Mouse (Mus musculus): ENCODE results near the gene Pde6h. TPM values are rescaled to one million over a fixed set of nuclear protein-coding genes. Genes with fewer than 3 reads are reported as not detected.

Pde6h gene
- polyA plus RNA-seq, 1 experiment from 2014 or later, result not detected

- Histone ChIP-seq H3K36me3 (ENCODE audit: control insufficient read depth, insufficient read depth, low read length) (no peaks in the 10 kb centered on the region), H3K27me3 (replicated peaks; ENCODE audit: control insufficient read depth, insufficient read depth, low read length) (no peaks in the 10 kb centered on the region), H3K4me1 (ENCODE audit: control insufficient read depth, insufficient read depth, low read length) (no peaks in the 10 kb centered on the region), H3K9me3 (replicated peaks; ENCODE audit: control insufficient read depth, low read length) (no peaks in the 10 kb centered on the region), H3K9ac (ENCODE audit: low read length) (no peak overlapping the region), H3K27ac (ENCODE audit: low read depth, low read length) (no peak overlapping the region), H3K4me3 (ENCODE audit: low read depth, low read length) (no peak overlapping the region), H3K4me2 (ENCODE audit: low read length) (no peak overlapping the region)
- DNase-seq (ENCODE audit: low spot score) (no peak), ATAC-seq (no peak)
- WGBS, result 90% methylated on average over 4 of the region's 4 CpGs
These were observed 69.9 kb downstream of the Pde6h start for GRCm38 (mm10) chr6:136993574-136993973.

GRCm38 (mm10) chr6:136995533-136995932 is 71.9 kb downstream of the Pde6h start:
- Histone ChIP-seq H3K4me1 (ENCODE audit: control insufficient read depth, insufficient read depth, low read length) (no peaks in the 10 kb centered on the region), H3K4me3 (ENCODE audit: low read depth, low read length) (no peak overlapping the region), H3K27me3 (replicated peaks; ENCODE audit: control insufficient read depth, insufficient read depth, low read length) (no peaks in the 10 kb centered on the region), H3K4me2 (ENCODE audit: low read length) (no peak overlapping the region), H3K9me3 (replicated peaks; ENCODE audit: control insufficient read depth, low read length) (no peaks in the 10 kb centered on the region), H3K36me3 (ENCODE audit: control insufficient read depth, insufficient read depth, low read length) (no peaks in the 10 kb centered on the region), H3K27ac (ENCODE audit: low read depth, low read length) (no peak overlapping the region), H3K9ac (ENCODE audit: low read length) (no peak overlapping the region)
- ATAC-seq, result no peak
- DNase-seq (ENCODE audit: low spot score), result no peak
- WGBS, result 81% methylated on average over 8 of the region's 8 CpGs

- Histone ChIP-seq H3K9me3 (replicated peaks; ENCODE audit: control insufficient read depth, low read length) (no peaks in the 10 kb centered on the region), H3K27me3 (replicated peaks; ENCODE audit: control insufficient read depth, insufficient read depth, low read length) (no peaks in the 10 kb centered on the region), H3K36me3 (ENCODE audit: control insufficient read depth, insufficient read depth, low read length) (no peaks in the 10 kb centered on the region), H3K4me2 (ENCODE audit: low read length) (no peak overlapping the region), H3K27ac (ENCODE audit: low read depth, low read length) (0 out of 2 replicates have a peak overlapping the region, but pooled peaks have one; percentile 27), H3K4me1 (ENCODE audit: control insufficient read depth, insufficient read depth, low read length) (no peaks in the 10 kb centered on the region), H3K9ac (ENCODE audit: low read length) (no peak overlapping the region), H3K4me3 (ENCODE audit: low read depth, low read length) (no peak overlapping the region)
- ATAC-seq (no peak), DNase-seq (ENCODE audit: low spot score) (no peak)
- WGBS, result 28% methylated on average over 5 of the region's 5 CpGs
These were observed 72.7 kb downstream of the Pde6h start for GRCm38 (mm10) chr6:136996336-136996735.

GRCm38 (mm10) chr6:136998181-136998580 is 74.5 kb downstream of the Pde6h start:
- Histone ChIP-seq H3K4me2 (ENCODE audit: low read length) (no peak overlapping the region), H3K27ac (ENCODE audit: low read depth, low read length) (no peak overlapping the region), H3K9me3 (replicated peaks; ENCODE audit: control insufficient read depth, low read length) (no peaks in the 10 kb centered on the region), H3K4me1 (ENCODE audit: control insufficient read depth, insufficient read depth, low read length) (no peaks in the 10 kb centered on the region), H3K9ac (ENCODE audit: low read length) (no peak overlapping the region), H3K27me3 (replicated peaks; ENCODE audit: control insufficient read depth, insufficient read depth, low read length) (no peaks in the 10 kb centered on the region), H3K36me3 (ENCODE audit: control insufficient read depth, insufficient read depth, low read length) (no peaks in the 10 kb centered on the region), H3K4me3 (ENCODE audit: low read depth, low read length) (no peak overlapping the region)
- whole genome bisulfite sequencing, result 65% methylated on average over 7 of the region's 7 CpGs
- no peak for DNase-seq (ENCODE audit: low spot score)
- no peak for ATAC-seq

GRCm38 (mm10) chr6:136999009-136999408 is 75.4 kb downstream of the Pde6h start:
- no peaks in the 10 kb centered on the region for H3K36me3 ChIP-seq (ENCODE audit: control insufficient read depth, insufficient read depth, low read length)
- no peak overlapping the region for H3K27ac ChIP-seq (ENCODE audit: low read depth, low read length)
- DNase-seq (ENCODE audit: low spot score) (no peak), ATAC-seq (no peak)
- no peaks in the 10 kb centered on the region for H3K4me1 ChIP-seq (ENCODE audit: control insufficient read depth, insufficient read depth, low read length)
- no peak overlapping the region for H3K4me2 ChIP-seq (ENCODE audit: low read length)
- H3K9ac ChIP-seq (ENCODE audit: low read length), result no peak overlapping the region
- no peaks in the 10 kb centered on the region for H3K27me3 ChIP-seq (replicated peaks; ENCODE audit: control insufficient read depth, insufficient read depth, low read length)
- WGBS, result 89% methylated on average over 3 of the region's 3 CpGs
- H3K4me3 ChIP-seq (ENCODE audit: low read depth, low read length), result no peak overlapping the region
- H3K9me3 ChIP-seq (replicated peaks; ENCODE audit: control insufficient read depth, low read length), result no peaks in the 10 kb centered on the region

GRCm38 (mm10) chr6:136999707-137000446 is 76.2 kb downstream of the Pde6h start:
- Histone ChIP-seq H3K4me2 (ENCODE audit: low read length) (no peak overlapping the region), H3K27me3 (replicated peaks; ENCODE audit: control insufficient read depth, insufficient read depth, low read length) (no peaks in the 10 kb centered on the region), H3K4me1 (ENCODE audit: control insufficient read depth, insufficient read depth, low read length) (no peaks in the 10 kb centered on the region), H3K4me3 (ENCODE audit: low read depth, low read length) (no peak overlapping the region), H3K9me3 (replicated peaks; ENCODE audit: control insufficient read depth, low read length) (no peaks in the 10 kb centered on the region), H3K27ac (ENCODE audit: low read depth, low read length) (no peak overlapping the region), H3K36me3 (ENCODE audit: control insufficient read depth, insufficient read depth, low read length) (no peaks in the 10 kb centered on the region), H3K9ac (ENCODE audit: low read length) (no peak overlapping the region)
- 89% methylated on average over 15 of the region's 15 CpGs for WGBS
- DNase-seq (ENCODE audit: low spot score), result no peak
- no peak for ATAC-seq

GRCm38 (mm10) chr6:137000706-137001105 is 77.1 kb downstream of the Pde6h start:
- DNase-seq (ENCODE audit: low spot score) (no peak), ATAC-seq (no peak)
- Histone ChIP-seq H3K27ac (ENCODE audit: low read depth, low read length) (no peak overlapping the region), H3K36me3 (ENCODE audit: control insufficient read depth, insufficient read depth, low read length) (no peaks in the 10 kb centered on the region), H3K9me3 (replicated peaks; ENCODE audit: control insufficient read depth, low read length) (no peaks in the 10 kb centered on the region), H3K4me2 (ENCODE audit: low read length) (no peak overlapping the region), H3K4me3 (ENCODE audit: low read depth, low read length) (no peak overlapping the region), H3K4me1 (ENCODE audit: control insufficient read depth, insufficient read depth, low read length) (no peaks in the 10 kb centered on the region), H3K9ac (ENCODE audit: low read length) (no peak overlapping the region), H3K27me3 (replicated peaks; ENCODE audit: control insufficient read depth, insufficient read depth, low read length) (no peaks in the 10 kb centered on the region)
- WGBS, result 86% methylated on average over 10 of the region's 10 CpGs

- H3K4me1 ChIP-seq (ENCODE audit: control insufficient read depth, insufficient read depth, low read length), result no peaks in the 10 kb centered on the region
- H3K27me3 ChIP-seq (replicated peaks; ENCODE audit: control insufficient read depth, insufficient read depth, low read length), result no peaks in the 10 kb centered on the region
- H3K4me2 ChIP-seq (ENCODE audit: low read length), result no peak overlapping the region
- no peak overlapping the region for H3K4me3 ChIP-seq (ENCODE audit: low read depth, low read length)
- no peak for DNase-seq (ENCODE audit: low spot score)
- H3K27ac ChIP-seq (ENCODE audit: low read depth, low read length), result no peak overlapping the region
- no peak for ATAC-seq
- 83% methylated on average over 6 of the region's 6 CpGs for WGBS
- H3K9me3 ChIP-seq (replicated peaks; ENCODE audit: control insufficient read depth, low read length), result no peaks in the 10 kb centered on the region
- no peak overlapping the region for H3K9ac ChIP-seq (ENCODE audit: low read length)
- no peaks in the 10 kb centered on the region for H3K36me3 ChIP-seq (ENCODE audit: control insufficient read depth, insufficient read depth, low read length)
These were observed 77.9 kb downstream of the Pde6h start for GRCm38 (mm10) chr6:137001267-137002168.

- Histone ChIP-seq H3K9ac (ENCODE audit: low read length) (no peak overlapping the region), H3K9me3 (replicated peaks; ENCODE audit: control insufficient read depth, low read length) (no peaks in the 10 kb centered on the region), H3K36me3 (ENCODE audit: control insufficient read depth, insufficient read depth, low read length) (no peaks in the 10 kb centered on the region), H3K4me1 (ENCODE audit: control insufficient read depth, insufficient read depth, low read length) (no peaks in the 10 kb centered on the region), H3K27ac (ENCODE audit: low read depth, low read length) (no peak overlapping the region), H3K27me3 (replicated peaks; ENCODE audit: control insufficient read depth, insufficient read depth, low read length) (no peaks in the 10 kb centered on the region), H3K4me2 (ENCODE audit: low read length) (no peak overlapping the region), H3K4me3 (ENCODE audit: low read depth, low read length) (no peak overlapping the region)
- 92% methylated on average over 5 of the region's 5 CpGs for WGBS
- no peak for DNase-seq (ENCODE audit: low spot score)
- no peak for ATAC-seq
These were observed 78.5 kb downstream of the Pde6h start for GRCm38 (mm10) chr6:137002169-137002514.

All from forebrain, embryonic 14.5 days (tissue).